Mouse (Mus musculus) hindbrain, embryonic 14.5 days (tissue): ENCODE results near the gene Pak3. TPM values are rescaled to one million over a fixed set of nuclear protein-coding genes. Genes with fewer than 3 reads are reported as not detected.

Experiments
- ATAC-seq: fragments of 200-750 bp; cut with Nextera tagmentation; 2 replicates; pipeline ENCODE4 v1.8.0; 2017; ENCODE audit warnings: moderate number of reproducible peaks, mild to moderate bottlenecking, moderate TSS enrichment, moderate library complexity; ENCODE audit not compliant: low FRiP score
- DNase-seq: peaks from one replicate; pipeline ENCODE4 v3.0.0-alpha.2; 2015; ENCODE audit warnings: low spot score
- H3K27ac ChIP-seq: fragments of 300-500 bp; sonication (generic); 2 replicates; pipeline ENCODE4 v1.5.1; 2014; ENCODE audit warnings: mild to moderate bottlenecking, moderate library complexity
- H3K27me3 ChIP-seq: fragments of 300-500 bp; sonication (generic); 2 replicates; pipeline ENCODE4 v1.6.1; 2014; ENCODE audit warnings: mild to moderate bottlenecking, low read length, mixed read lengths; ENCODE audit not compliant: control insufficient read depth, insufficient read depth
- H3K36me3 ChIP-seq: fragments of 300-500 bp; sonication (generic); replicated peaks from 2 replicates; pipeline ENCODE4 v1.6.1; 2014; ENCODE audit not compliant: control insufficient read depth, insufficient read depth
- H3K4me1 ChIP-seq: fragments of 300-500 bp; sonication (generic); replicated peaks from 2 replicates; pipeline ENCODE4 v1.6.1; 2014; ENCODE audit warnings: antibody characterized with exemption, low read length, mixed read lengths; ENCODE audit not compliant: control insufficient read depth, insufficient read depth
- H3K4me2 ChIP-seq: fragments of 300-500 bp; sonication (generic); replicated peaks from 2 replicates; pipeline ENCODE4 v1.6.1; 2014; ENCODE audit warnings: mild to moderate bottlenecking, moderate library complexity
- H3K4me3 ChIP-seq: fragments of 300-500 bp; sonication (generic); replicated peaks from 2 replicates; pipeline ENCODE4 v1.5.1; 2014; ENCODE audit warnings: mild to moderate bottlenecking, low read length
- H3K9ac ChIP-seq: fragments of 300-500 bp; sonication (generic); 2 replicates; pipeline ENCODE4 v1.6.1; 2014
- H3K9me3 ChIP-seq: fragments of 300-500 bp; sonication (generic); 2 replicates; pipeline ENCODE4 v1.6.1; 2016; ENCODE audit warnings: low read length; ENCODE audit not compliant: control insufficient read depth
- WGBS: fragments of 180-500 bp; shearing (Covaris S2); extraction: QIAGEN DNeasy Blood & Tissue Kit; methylation state at CpG from one replicate; pipeline ENCODE4 v1.1.7; 2014; 5-methylcytosine and 5-hydroxymethylcytosine counted together
- polyA plus RNA-seq: library from polyadenylated mRNA; unstranded; fragments of >200 nt; fragmentation: Nextera tagmentation; extraction: Ambion mirVana; gene quantifications from 2 replicates; pipeline ENCODE4 v1.2.1, GENCODE M21; 2014

Gene Pak3
- polyA plus RNA-seq, 1 experiment from 2014 or later, result 253 TPM

GRCm38 (mm10) chrX:143542756-143543155 is 24.4 kb downstream of the Pak3 start:
- ATAC-seq (peak; percentile 17; the same call in 1 of the 2 replicates), DNase-seq (no peak)
- no peak overlapping the region for H3K9ac ChIP-seq
- peak overlapping the region; percentile 51 for H3K27ac ChIP-seq
- WGBS, result 40% methylated on average over 2 of the region's 2 CpGs
- H3K4me3 ChIP-seq, result no peak overlapping the region
- H3K9me3 ChIP-seq, result no peaks in the 10 kb centered on the region
- peaks cover 4% of the 10 kb centered on the region; the same call in 1 of the 2 replicates for H3K27me3 ChIP-seq
- no peak overlapping the region for H3K4me2 ChIP-seq
- 0 out of 2 replicates have a peak, but pooled peaks cover 3% of the 10 kb centered on the region for H3K4me1 ChIP-seq
- no peaks in the 10 kb centered on the region for H3K36me3 ChIP-seq

- DNase-seq (peak; percentile 36), ATAC-seq (peak; percentile 90; the same call in 1 of the 2 replicates)
- Histone ChIP-seq H3K4me2 (no peak overlapping the region), H3K9ac (no peak overlapping the region), H3K27me3 (peaks cover 4% of the 10 kb centered on the region; the same call in 1 of the 2 replicates), H3K4me3 (no peak overlapping the region), H3K4me1 (0 out of 2 replicates have a peak, but pooled peaks cover 3% of the 10 kb centered on the region), H3K27ac (peak overlapping the region; percentile 51; the same call in 1 of the 2 replicates), H3K9me3 (no peaks in the 10 kb centered on the region), H3K36me3 (no peaks in the 10 kb centered on the region)
- 34% methylated on average over 7 of the region's 7 CpGs for WGBS
These were observed 24.9 kb downstream of the Pak3 start for GRCm38 (mm10) chrX:143543186-143543793.

- WGBS, result 49% methylated on average over 2 of the region's 2 CpGs
- Histone ChIP-seq H3K27ac (no peak overlapping the region), H3K4me3 (no peak overlapping the region), H3K4me2 (no peak overlapping the region), H3K4me1 (no peaks in the 10 kb centered on the region), H3K9me3 (no peaks in the 10 kb centered on the region), H3K27me3 (no peaks in the 10 kb centered on the region), H3K9ac (no peak overlapping the region), H3K36me3 (no peaks in the 10 kb centered on the region)
- DNase-seq (no peak), ATAC-seq (no peak)
These were observed 55.3 kb downstream of the Pak3 start for GRCm38 (mm10) chrX:143573691-143574090.

- no peak overlapping the region for H3K4me2 ChIP-seq
- DNase-seq (no peak), ATAC-seq (no peak)
- H3K27ac ChIP-seq, result no peak overlapping the region
- no peak overlapping the region for H3K9ac ChIP-seq
- 90% methylated on average over 2 of the region's 2 CpGs for WGBS
- no peaks in the 10 kb centered on the region for H3K36me3 ChIP-seq
- no peaks in the 10 kb centered on the region for H3K27me3 ChIP-seq
- H3K4me1 ChIP-seq, result no peaks in the 10 kb centered on the region
- no peaks in the 10 kb centered on the region for H3K9me3 ChIP-seq
- no peak overlapping the region for H3K4me3 ChIP-seq
These were observed 61.5 kb downstream of the Pak3 start for GRCm38 (mm10) chrX:143579925-143580324.

GRCm38 (mm10) chrX:143580458-143580959 is 62.1 kb downstream of the Pak3 start:
- Histone ChIP-seq H3K9me3 (no peaks in the 10 kb centered on the region), H3K27ac (no peak overlapping the region), H3K4me2 (no peak overlapping the region), H3K4me1 (no peaks in the 10 kb centered on the region), H3K27me3 (no peaks in the 10 kb centered on the region), H3K9ac (no peak overlapping the region), H3K4me3 (no peak overlapping the region), H3K36me3 (no peaks in the 10 kb centered on the region)
- ATAC-seq (no peak), DNase-seq (no peak)
- 69% methylated on average over 2 of the region's 2 CpGs for WGBS

DNA sequence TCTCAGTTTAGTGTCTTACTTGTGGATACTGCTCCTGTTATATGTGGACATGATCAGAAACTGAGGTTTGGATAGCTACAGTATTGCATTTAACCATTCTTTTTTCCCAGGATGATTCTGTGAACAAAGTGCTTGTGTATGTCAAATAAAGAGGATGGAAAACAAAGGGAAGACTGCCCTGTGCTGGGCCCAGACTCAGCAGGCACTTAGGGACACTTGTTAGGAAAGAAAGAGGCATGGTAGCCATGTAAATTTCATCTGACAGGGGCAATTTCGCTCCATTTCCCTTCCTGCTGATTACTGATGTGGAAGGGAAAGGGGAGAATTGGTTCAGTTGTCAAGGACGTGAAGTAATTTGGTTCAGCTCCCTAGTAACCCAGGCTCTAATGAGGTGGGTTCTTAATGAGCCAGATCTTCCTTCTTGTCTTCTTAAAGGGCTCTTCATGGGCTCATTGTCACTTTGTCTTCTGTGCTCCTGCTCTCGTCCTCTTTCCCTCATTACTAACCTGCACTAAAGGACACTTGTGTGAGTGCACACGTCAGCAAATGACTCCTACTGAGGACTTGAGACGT is 88.6 kb downstream of the Pak3 start:
- Histone ChIP-seq H3K9ac (no peak overlapping the region), H3K9me3 (no peaks in the 10 kb centered on the region), H3K4me3 (no peak overlapping the region), H3K27ac (no peak overlapping the region), H3K36me3 (no peaks in the 10 kb centered on the region), H3K4me2 (no peak overlapping the region), H3K4me1 (no peaks in the 10 kb centered on the region), H3K27me3 (no peaks in the 10 kb centered on the region)
- ATAC-seq, result no peak
- DNase-seq, result no peak
- WGBS, result 23% methylated on average over 5 of the region's 5 CpGs

- Histone ChIP-seq H3K27ac (no peak overlapping the region), H3K9me3 (no peaks in the 10 kb centered on the region), H3K4me1 (0 out of 2 replicates have a peak, but pooled peaks cover 6% of the 10 kb centered on the region), H3K4me3 (no peak overlapping the region), H3K36me3 (no peaks in the 10 kb centered on the region), H3K4me2 (no peak overlapping the region), H3K9ac (no peak overlapping the region), H3K27me3 (peaks cover 3% of the 10 kb centered on the region; the same call in 1 of the 2 replicates)
- 25% methylated on average over 4 of the region's 4 CpGs for WGBS
- peak; percentile 44 for DNase-seq
- peak; percentile 34; the same call in 1 of the 2 replicates for ATAC-seq
These were observed 100.3 kb downstream of the Pak3 start for GRCm38 (mm10) chrX:143618734-143619133.

- Histone ChIP-seq H3K9me3 (no peaks in the 10 kb centered on the region), H3K27ac (no peak overlapping the region), H3K36me3 (no peaks in the 10 kb centered on the region), H3K9ac (no peak overlapping the region), H3K4me2 (no peak overlapping the region), H3K4me3 (no peak overlapping the region), H3K27me3 (0 out of 2 replicates have a peak, but pooled peaks cover 4% of the 10 kb centered on the region), H3K4me1 (no peaks in the 10 kb centered on the region)
- ATAC-seq, result no peak
- 80% methylated on average over 5 of the region's 5 CpGs for WGBS
- DNase-seq, result no peak
These were observed 109.4 kb downstream of the Pak3 start for GRCm38 (mm10) chrX:143627767-143628166.

DNA sequence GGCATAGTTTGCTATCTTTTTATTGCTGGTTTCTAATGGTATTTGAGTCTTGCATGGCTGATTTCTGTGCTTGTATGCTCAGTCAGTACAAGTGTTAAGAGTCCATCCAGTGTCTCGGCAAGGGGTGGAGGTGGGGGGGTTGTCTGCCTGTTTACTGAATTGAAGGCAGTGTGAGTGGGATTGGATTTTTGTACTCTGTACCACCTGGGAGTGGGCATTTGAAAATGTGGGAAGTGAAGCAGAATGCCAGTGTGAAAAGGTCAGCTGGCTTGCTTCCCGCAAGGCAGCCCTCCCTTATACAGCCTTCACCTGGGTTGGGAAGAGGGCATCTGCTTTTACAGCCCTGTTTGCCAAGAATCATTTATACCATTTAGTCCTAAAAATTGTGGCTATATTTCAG is 125.5 kb downstream of the Pak3 start:
- Histone ChIP-seq H3K4me2 (no peak overlapping the region), H3K36me3 (no peaks in the 10 kb centered on the region), H3K27ac (no peak overlapping the region), H3K9me3 (no peaks in the 10 kb centered on the region), H3K4me1 (no peaks in the 10 kb centered on the region), H3K27me3 (peaks cover 24% of the 10 kb centered on the region), H3K9ac (no peak overlapping the region), H3K4me3 (no peak overlapping the region)
- 36% methylated on average over 2 of the region's 2 CpGs for WGBS
- no peak for ATAC-seq
- no peak for DNase-seq
